Mouse (Mus musculus): ENCODE data around the gene Zfp335. TPM values are rescaled to one million over a fixed set of nuclear protein-coding genes. Genes with fewer than 3 reads are reported as not detected.
"Not testable (repeated sequence)": the region's sequence is repeated elsewhere in the genome, so short reads cannot be mapped to it uniquely, and the experiment has no call there.

Gene Zfp335
- total RNA-seq, 2 experiments from 2014 or later, result 10.7 to 10.8 TPM

- no peak for DNase-seq
- intact Hi-C loops (cut with DNase I), result no loop called here
Measured at GRCm38 (mm10) chr2:164898008-164898407, 13.5 kb downstream of the Zfp335 start.

DNA sequence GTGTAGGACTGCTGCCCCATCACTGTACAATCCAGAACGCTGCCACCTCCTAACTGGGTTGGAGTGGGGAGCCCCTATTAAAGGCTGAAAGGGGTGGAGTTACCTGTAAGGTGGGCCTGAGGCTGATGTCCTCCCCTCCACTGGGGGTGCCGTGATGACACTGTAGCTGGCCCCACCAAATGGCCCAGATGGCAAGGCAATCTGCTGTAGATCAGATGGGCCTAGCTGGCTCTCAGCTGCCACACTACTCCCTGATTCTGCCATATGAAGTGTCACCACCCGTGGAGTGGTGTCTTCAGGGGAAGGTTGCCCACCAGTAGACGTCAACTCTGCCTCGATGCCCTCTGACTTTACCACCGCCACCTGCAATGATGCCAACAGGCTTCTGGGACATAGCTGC, 15.7 kb downstream of the Zfp335 start:
- DNase-seq, result no peak
- intact Hi-C loops (cut with DNase I), result no loop called here

- no peak for DNase-seq
- intact Hi-C loops (cut with DNase I), result no loop called here
Measured at GRCm38 (mm10) chr2:164894644-164895043, 16.9 kb downstream of the Zfp335 start.

- intact Hi-C loops (cut with DNase I), result no loop called here
- no peak for DNase-seq
Measured at GRCm38 (mm10) chr2:164894048-164894447, 17.5 kb downstream of the Zfp335 start.

DNA sequence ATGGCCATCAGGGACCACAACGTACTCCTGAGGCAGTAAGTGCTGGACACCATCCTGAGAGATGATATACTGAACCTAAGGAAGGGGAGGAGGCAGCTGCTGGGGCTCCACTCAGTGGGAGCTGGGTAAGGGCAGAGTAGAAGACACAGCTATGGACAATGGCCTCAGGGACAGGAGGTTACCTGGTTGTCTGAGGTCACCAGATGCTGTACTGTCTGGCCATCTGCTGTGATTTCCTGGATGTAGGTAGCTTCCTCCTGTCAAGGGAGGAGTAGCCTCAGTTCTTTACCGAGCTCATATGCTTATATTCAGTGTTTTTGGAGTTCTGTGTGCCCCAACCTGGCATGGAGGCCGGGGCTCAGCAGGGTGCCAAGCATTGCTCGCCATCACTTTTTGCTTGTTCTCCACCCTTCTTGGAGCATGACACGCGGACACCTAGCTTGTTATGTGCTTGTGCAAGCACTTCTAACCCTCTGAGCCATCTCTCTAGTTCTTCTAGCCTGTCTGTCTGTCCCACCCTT, 18.8 kb downstream of the Zfp335 start:
- intact Hi-C loops (cut with DNase I), result no loop called here
- no peak for DNase-seq

DNA sequence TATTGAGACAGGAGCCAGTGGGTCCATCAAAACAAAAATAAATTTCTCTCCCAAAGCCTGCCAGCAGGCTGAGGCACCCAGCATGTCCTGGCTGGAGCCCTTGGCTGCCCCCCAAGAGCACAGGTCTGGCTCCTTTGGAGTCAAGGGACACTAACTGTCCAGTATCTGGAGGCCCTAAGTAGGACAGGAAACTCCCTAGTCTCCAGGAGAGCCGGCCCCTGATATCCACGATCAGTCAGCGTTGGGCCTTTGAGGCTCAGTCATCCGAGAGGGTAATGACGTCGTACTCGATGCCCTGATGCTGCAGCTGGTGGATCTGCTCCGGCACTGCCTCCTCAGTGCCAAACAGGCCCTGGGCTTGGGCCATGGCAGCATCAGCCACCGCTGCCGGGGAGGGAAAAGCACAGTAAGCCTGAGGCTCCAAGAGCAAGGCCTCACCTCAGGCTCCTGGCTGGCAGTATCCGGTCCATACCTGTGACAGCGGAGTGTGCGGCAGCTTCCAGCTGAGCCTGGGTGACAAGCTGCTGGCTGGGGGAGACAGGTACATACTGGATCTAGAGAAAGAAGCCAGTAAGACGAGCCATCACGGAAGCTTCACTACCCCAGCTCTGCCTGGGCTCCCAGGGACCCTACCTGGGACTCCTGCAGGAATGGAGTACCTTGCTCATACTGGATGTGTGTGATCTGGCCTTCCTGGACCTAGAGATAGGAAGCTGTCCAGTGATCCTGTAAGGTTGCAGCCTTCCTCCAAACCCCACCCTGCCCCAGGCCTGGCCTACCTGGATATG, 19.5 kb downstream of the Zfp335 start:
- DNase-seq, result peak; percentile 42 to 51
- intact Hi-C loops (cut with DNase I), result no loop called here

- intact Hi-C loops (cut with DNase I), result no loop called here
- no peak for DNase-seq
Measured at GRCm38 (mm10) chr2:164891056-164891834, 20.3 kb downstream of the Zfp335 start.

- intact Hi-C loops (cut with DNase I), result no loop called here
- DNase-seq, result no peak
Measured at GRCm38 (mm10) chr2:164890411-164891049, 21.0 kb downstream of the Zfp335 start.

DNA sequence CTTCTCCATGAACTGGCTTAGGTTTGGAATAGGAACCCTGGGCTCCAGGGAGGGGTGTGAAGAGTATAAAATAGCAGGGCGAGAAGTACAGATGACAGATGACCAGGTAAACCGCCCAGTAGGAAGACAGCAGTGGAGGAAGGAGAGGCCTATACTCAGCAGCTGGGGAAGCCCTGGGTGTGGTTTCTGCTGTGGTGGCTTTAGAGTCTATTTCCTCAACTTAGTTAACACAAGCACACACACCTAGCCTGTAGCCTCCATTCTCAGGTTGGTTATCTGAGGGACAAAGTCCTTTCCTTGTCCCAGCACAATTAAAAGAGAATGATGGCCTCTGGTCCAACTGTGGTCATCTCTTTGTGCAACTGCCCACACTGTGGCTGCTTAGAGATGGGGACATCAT, 21.6 kb downstream of the Zfp335 start:
- DNase-seq, result no peak
- intact Hi-C loops (cut with DNase I), result no loop called here

DNA sequence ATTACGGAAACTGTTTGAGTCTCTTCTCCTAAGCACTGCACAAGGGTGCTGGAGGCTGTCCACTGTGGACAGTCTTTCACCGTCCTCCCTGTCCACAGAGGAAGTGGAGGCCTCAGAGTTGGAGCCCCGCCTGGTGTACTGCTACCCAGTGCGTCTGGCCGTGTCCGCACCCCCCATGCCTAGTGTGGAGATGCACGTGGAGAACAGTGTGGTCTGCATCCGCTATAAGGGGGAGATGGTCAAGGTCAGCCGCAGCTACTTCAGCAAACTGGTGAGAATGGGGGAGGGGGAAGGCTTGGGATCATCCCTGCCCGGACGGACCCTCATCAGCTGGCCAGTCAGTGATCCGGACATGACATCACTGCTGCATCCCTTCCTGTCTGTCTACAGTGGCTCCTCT, 22.6 kb downstream of the Zfp335 start:
- no peak for DNase-seq
- intact Hi-C loops (cut with DNase I), result no loop called here

DNA sequence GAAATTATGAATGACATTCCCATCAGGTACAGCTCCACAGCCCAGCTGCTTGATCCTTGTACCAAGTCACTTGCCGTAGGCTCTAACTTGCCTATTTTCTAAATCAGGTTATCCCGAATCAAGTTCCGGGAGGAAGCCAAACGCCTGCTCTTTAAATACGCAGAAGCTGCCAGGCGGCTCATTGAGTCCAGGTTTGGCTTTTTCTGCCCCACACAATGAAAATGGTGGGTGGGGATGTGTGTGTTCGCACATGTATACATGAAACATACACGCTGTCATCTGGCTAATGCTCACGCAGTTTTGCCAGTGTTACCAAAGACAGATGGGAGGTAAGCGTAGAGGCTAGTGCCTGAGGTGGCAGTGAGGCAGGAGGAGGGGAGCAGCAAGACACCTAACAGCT, 24.9 kb downstream of the Zfp335 start:
- intact Hi-C loops (cut with DNase I), result no loop called here
- DNase-seq, result no peak

- DNase-seq, result peak; percentile 82 to 89
- intact Hi-C loops (cut with DNase I), result no loop called here
Measured at GRCm38 (mm10) chr2:164885788-164886187, 25.8 kb downstream of the Zfp335 start.

DNA sequence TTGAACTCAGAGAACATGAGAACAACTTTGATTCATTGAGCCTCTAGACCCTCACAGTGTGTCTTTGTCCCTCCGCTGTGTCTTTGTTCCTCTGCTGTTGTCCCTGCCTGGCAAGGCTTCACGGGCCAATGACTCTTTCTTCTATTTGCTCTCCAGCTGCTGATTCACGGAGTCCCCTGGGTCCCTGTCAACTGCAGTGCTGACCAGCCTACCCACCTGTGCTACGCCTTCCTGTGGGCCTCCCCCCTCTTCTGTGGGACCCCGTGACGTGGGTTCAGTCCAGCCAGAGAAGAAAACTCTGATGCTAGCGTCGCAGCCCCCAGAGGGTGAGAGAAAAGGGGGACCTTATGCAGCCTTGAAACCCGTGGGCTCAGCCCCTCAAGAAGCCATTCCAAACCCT, 28.9 kb downstream of the Zfp335 start:
- intact Hi-C loops (cut with DNase I), result no loop called here
- DNase-seq, result no peak

DNA sequence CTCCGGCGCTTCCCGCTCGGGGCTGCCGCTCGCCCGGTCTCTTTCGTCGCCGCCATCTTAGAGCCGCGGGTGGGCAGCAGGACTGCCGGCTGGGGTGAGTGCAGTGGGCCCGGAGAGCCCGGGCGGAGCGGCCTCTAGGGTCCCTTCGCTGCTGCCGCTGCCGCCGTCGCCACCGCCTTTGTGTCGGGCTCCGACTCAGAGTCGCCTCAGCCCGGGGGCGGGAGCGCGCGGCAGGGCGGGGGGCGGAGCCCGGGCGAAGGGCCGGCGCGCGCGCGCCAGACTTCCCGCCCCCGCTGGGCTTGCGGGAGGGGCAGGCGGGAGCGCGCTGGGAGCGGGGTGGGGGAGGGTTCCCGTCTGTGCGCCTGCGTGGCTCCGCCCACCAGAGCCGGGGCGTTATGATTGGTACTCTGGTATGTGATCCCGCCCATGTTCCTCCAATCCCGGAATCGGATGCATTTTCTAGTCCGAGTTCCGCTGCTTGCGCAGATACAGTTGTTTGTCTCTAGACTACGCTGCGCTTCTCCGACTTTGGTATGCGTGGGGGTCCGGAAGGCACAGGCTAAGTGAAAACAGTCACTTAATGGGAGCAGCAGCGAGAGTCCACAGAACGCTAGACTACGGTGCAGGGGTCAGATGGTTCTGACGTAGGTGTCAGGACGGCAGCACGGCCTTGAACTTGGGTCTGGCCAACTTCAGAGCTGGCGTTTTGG, 31.8 kb downstream of the Zfp335 start:
- intact Hi-C loops (cut with DNase I), result loop anchor here (1.0 to 2.0 kb wide), 2 partner anchors 31 to 47 kb away; partner anchors contain the start of genes Ctsa and Neurl2

GRCm38 (mm10) chr2:164879228-164879567, 32.4 kb downstream of the Zfp335 start, which contains the start of gene Pcif1:
Pcif1 (plus strand) TSS chr2:164879304.
- intact Hi-C loops (cut with DNase I), result loop anchor here (2.0 kb wide), 1 partner anchor 46 kb away; the partner anchor contains the start of genes Ctsa and Neurl2
- DNase-seq, result peak; percentile 95 to 96

More for the DNA sequence above, 31.8 kb downstream of the Zfp335 start:
- DNase-seq, result peak; percentile 95

DNA sequence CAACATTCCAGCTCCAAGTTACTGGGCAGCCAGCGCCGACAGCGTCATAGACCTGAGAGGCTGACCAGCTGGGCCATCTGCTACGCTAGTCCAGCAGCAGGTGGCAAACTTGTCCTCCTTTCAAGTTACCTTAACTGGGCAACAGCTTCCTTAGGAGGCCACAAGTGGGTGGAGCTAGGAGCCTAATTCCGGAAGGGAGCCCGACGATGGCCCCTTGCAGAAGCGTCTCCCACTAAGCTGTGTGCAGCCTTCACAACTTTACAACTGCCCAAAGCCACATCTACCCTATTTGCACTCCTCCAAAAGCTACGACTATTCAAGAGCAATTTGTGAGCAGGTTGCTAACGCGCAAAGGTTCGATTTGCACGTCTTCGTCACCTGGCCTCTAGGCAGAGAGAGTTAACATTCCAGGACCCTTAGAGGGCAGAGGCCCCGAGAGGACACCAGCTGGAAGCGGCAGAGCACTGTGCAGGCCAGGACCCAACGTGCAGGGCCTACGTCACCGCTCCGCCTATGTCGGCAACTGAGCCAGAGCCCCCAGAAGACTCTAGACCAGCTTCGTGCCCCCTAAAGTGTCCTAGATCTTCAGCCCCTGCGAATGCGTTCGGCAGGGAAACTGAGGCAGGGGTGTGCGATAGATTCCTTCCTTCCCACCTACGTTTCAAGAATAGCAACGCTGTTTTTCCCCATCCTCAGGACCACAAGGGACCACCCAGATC, 32.9 kb downstream of the Zfp335 start:
- intact Hi-C loops (cut with DNase I), result loop anchor here (2.0 kb wide), 1 partner anchor 46 kb away; the partner anchor contains the start of genes Ctsa and Neurl2
- DNase-seq, result peak; percentile 48 to 65

DNA sequence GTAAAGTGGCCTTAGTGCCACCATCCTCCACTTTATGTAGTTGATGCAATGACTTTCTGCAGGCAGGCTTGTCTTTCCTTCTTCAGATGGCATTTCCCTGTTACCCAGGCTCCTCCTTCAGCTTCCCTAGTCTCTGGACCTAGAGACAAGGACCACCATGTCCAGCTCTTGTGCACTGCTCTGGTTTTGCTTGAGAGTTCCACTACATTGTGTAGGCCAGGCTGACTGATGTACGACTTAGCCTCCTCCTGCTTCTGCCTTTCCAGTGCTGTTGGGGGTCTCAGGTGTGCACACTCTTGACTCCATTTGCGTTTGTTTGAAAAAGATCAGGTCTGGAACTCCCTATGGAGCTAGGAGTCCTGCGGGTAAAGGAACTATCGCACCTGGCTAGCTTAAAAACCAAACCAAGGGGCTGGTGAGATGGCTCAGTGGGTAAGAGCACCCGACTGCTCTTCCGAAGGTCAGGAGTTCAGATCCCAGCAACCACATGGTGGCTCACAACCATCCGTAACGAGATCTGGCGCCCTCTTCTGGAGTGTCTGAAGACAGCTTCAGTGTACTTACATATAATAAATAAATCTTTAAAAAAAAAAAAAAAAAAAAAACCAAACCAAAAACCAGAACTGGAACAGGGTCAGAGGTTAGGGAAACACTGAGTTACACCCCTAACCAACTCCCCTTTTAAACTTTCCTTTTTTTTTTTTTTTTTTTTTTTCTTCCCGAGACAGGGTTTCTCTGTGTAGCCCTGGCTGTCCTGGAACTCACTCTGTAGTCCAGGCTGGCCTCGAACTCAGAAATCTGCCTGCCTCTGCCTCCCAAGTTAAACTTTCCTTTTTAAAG, 34.0 kb downstream of the Zfp335 start:
- DNase-seq, result not testable (repeated sequence)
- intact Hi-C loops (cut with DNase I), result loop anchor here (2.0 kb wide), 1 partner anchor 45 kb away; the partner anchor contains the start of genes Ctsa and Neurl2

DNA sequence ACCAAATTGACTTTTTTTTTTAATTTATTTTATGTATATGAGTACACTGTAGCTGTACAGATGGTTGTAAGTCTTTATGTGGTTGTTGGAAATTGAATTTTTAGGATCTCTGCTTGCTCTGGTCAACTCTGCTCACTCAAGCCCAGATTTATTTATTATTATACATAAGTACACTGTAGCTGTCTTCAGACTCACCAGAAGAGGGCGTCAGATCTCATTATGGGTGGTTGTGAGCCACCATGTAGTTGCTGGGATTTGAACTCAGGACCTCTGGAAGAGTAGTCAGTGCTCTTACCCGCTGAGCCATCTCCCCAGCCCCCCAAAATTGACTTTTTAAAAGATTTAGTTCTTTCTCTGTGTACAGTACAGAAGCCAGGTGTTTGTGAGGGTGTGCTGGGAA, 35.9 kb downstream of the Zfp335 start:
- intact Hi-C loops (cut with DNase I), result not testable (repeated sequence)

More for the DNA sequence above, 35.9 kb downstream of the Zfp335 start:
- not testable (repeated sequence) for DNase-seq
